Mouse (Mus musculus) heart, embryonic 11.5 days (tissue): ENCODE measurements around the gene Gm42742. TPM values are rescaled to one million over a fixed set of nuclear protein-coding genes. Genes with fewer than 3 reads are reported as not detected.

Experiments
- ATAC-seq: fragments of 200-750 bp; cut with Nextera tagmentation; replicated peaks from 2 replicates; pipeline ENCODE4 v1.8.0; 2017; ENCODE audit warnings: moderate library complexity; ENCODE audit not compliant: insufficient number of reproducible peaks, low FRiP score, low TSS enrichment
- H3K27ac ChIP-seq: fragments of 300-500 bp; sonication (generic); 2 replicates; pipeline ENCODE4 v1.5.1; 2014; ENCODE audit warnings: mild to moderate bottlenecking, low read depth, low read length
- H3K27me3 ChIP-seq: fragments of 300-500 bp; sonication (generic); 2 replicates; pipeline ENCODE4 v1.6.1; 2014; ENCODE audit warnings: mild to moderate bottlenecking, low read length, mixed read lengths; ENCODE audit not compliant: control insufficient read depth, insufficient read depth
- H3K36me3 ChIP-seq: fragments of 300-500 bp; sonication (generic); 2 replicates; pipeline ENCODE4 v1.6.1; 2014; ENCODE audit warnings: mild to moderate bottlenecking, low read length, moderate library complexity, mixed read lengths; ENCODE audit not compliant: control insufficient read depth, insufficient read depth
- H3K4me1 ChIP-seq: fragments of 300-500 bp; sonication (generic); 2 replicates; pipeline ENCODE4 v1.6.1; 2014; ENCODE audit warnings: low read length; ENCODE audit not compliant: control insufficient read depth, insufficient read depth
- H3K4me2 ChIP-seq: fragments of 300-500 bp; sonication (generic); 2 replicates; pipeline ENCODE4 v1.6.1; 2014; ENCODE audit warnings: mild to moderate bottlenecking, moderate library complexity
- H3K4me3 ChIP-seq: fragments of 300-500 bp; sonication (generic); 2 replicates; pipeline ENCODE4 v1.5.1; 2014; ENCODE audit warnings: low read depth, low read length
- H3K9ac ChIP-seq: fragments of 300-500 bp; sonication (generic); 2 replicates; pipeline ENCODE4 v1.6.1; 2014; ENCODE audit warnings: mild to moderate bottlenecking, low read depth, low read length, moderate library complexity
- H3K9me3 ChIP-seq: fragments of 300-500 bp; sonication (generic); replicated peaks from 2 replicates; pipeline ENCODE4 v1.6.1; 2016; ENCODE audit warnings: low read length; ENCODE audit not compliant: control insufficient read depth
- WGBS: fragments of 180-500 bp; shearing (Covaris S2); extraction: QIAGEN DNeasy Blood & Tissue Kit; methylation state at CpG from one replicate; pipeline ENCODE4 v1.1.7; 2014; ENCODE audit not compliant: insufficient replicate concordance; 5-methylcytosine and 5-hydroxymethylcytosine counted together
- polyA plus RNA-seq: library from polyadenylated mRNA; unstranded; fragments of >200 nt; fragmentation: Nextera tagmentation; extraction: Ambion mirVana; gene quantifications from 2 replicates; pipeline ENCODE4 v1.2.1, GENCODE M21; 2014

Gm42742 gene
- polyA plus RNA-seq, 1 experiment from 2014 or later = 36.6 TPM

DNA sequence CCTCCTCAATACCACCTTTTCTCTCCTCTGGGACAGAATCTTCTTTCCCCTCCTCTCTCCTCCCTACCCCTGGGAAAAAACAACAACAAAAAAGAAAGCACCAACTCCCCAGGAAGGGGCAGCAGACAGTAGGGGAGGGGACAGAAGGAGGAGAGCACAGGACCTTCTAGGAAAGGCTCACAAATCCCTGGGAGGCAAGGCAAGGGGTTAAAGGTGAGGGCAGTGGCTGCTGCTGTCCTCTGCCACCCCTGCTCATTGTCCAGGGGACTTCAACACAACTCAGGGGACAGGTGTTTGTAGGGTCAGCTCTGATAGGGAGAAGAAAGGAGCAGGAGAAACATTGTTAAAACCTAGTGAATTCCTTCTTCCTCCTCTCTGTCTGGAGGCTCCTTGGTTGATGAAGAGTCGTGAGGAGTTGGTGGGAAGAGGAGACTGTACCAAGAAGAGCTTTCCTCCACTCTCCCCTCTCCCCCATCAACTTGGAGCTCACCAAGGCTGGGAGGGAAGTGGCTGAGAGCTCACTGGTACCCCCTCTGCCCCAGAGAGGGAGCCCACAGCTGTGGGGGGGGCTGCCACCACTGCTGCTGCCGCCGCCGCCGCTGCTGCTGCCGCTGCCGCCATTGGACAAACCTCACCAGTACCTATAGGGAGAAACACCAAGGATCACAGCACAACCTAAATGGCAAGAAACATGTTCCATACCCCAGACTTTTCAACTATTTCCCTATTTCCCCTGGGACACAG is 1.8 kb upstream of the Gm42742 start:
- ATAC-seq = no peak
- Histone ChIP-seq H3K9me3 (no peaks in the 10 kb centered on the region), H3K4me3 (no peak overlapping the region), H3K36me3 (peaks cover 17% of the 10 kb centered on the region), H3K9ac (peak overlapping the region; percentile 97), H3K27ac (no peak overlapping the region), H3K4me2 (peak overlapping the region; percentile 96), H3K27me3 (no peaks in the 10 kb centered on the region), H3K4me1 (peaks cover 46% of the 10 kb centered on the region)
- 87% methylated on average over 7 of the region's 7 CpGs for WGBS

DNA sequence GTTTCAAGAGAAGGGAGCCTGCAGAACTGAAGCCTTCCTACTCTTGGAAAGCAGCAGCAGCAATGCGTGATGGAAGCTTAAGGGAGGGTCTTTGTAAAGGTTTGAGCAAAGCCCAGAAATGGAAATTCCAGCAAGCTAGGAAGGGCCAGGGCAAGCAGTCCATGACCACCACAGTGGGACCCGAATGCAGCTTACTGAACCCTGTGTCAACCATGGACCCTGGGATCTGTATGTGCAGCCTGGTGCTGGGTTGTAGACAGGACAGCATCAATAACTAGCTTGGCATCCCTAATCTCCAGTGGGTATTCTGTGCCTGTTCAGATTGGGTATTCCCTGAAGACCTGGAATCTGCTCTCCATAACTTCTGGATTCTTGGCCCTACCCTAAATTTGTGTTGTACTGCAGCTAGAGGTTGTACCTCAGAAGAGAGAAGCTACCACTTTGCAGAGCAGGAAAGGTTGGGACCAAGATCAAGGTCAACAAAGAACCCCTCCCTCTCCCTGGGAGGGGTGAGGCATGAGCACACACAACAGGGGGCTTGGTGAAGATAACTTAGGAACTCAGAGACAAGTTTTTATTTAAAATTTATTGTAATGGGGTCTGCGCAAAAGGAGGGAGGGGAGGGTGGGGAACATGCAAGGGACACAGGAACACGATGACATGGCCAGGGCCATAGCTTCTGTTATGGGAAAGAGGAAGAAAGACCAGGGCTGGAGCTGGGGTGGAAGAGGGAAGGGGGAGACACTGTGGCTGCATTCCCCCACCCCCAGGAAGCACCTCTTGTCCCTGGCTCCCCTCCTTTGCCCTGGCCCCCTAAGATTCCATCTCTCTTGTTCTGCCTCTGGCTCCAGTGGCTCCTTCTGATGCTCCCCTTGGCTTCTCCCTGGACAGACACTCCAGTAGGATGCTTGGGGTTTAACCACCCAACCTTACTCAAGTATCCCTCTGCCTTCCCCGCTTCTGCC is 948 bp upstream of the Gm42742 start:
- Histone ChIP-seq H3K9me3 (no peaks in the 10 kb centered on the region), H3K4me1 (peaks cover 44% of the 10 kb centered on the region), H3K27me3 (no peaks in the 10 kb centered on the region), H3K4me3 (peak overlapping the region; percentile 45), H3K4me2 (peak overlapping the region; percentile 77), H3K36me3 (peaks cover 17% of the 10 kb centered on the region), H3K9ac (peak overlapping the region; percentile 72), H3K27ac (no peak overlapping the region; the same call in none of the 2 replicates)
- no peak for ATAC-seq
- WGBS = 44% methylated on average over 5 of the region's 5 CpGs

DNA sequence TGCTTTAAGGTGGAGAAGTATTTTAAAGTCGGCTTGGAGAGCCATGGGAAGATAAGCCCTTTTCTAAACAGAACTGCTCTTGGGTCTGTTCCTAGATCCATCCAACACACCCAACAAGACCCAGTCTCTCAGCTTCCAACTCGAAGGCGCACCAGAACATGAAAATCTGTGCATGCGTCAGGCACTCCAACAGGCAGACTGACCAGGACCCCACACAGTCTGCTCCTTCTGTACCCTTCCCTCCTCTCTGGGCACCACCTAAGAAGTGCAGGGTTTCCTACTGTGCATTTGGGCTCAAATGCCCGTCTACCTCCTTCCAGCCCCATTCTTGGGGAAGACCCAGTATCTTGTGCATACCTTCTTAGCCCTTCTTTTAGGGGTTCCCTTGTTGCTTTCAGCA is 406 bp downstream of the Gm42742 start:
- no peak for ATAC-seq
- H3K27ac ChIP-seq = no peak overlapping the region
- WGBS = 41% methylated on average over 5 of the region's 5 CpGs

DNA sequence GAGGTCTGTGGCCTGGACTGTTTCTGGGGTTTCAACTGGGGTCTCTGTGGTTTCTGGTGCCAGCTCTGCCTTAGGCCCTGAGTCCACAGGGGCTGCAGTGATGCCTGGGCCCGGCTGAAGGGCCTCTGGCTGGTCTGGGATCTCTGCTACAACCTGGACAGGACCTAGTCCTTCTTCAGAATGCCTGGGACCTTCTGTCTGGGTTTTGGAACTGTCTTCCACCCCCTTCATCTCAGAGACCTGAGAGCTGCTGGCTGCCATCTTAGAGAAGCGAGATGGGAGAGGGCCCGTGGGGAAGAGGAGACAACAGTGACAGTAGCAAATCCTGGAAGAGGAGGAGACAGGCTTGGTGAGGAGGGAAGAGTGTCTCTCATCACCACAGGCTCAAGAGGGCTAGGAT is 866 bp downstream of the Gm42742 start:
- H3K4me1 ChIP-seq = peaks cover 53% of the 10 kb centered on the region
- no peaks in the 10 kb centered on the region for H3K27me3 ChIP-seq
- 68% methylated on average over 3 of the region's 3 CpGs for WGBS
- ATAC-seq = no peak
- no peak overlapping the region for H3K27ac ChIP-seq
- no peaks in the 10 kb centered on the region for H3K9me3 ChIP-seq
- H3K36me3 ChIP-seq = peaks cover 19% of the 10 kb centered on the region
- peak overlapping the region; percentile 77 for H3K4me2 ChIP-seq
- H3K4me3 ChIP-seq = peak overlapping the region; percentile 45; the same call in 1 of the 2 replicates
- peak overlapping the region; percentile 72; the same call in 1 of the 2 replicates for H3K9ac ChIP-seq

More for the DNA sequence above, 406 bp downstream of the Gm42742 start:
- Histone ChIP-seq H3K9me3 (no peaks in the 10 kb centered on the region), H3K27me3 (no peaks in the 10 kb centered on the region), H3K4me3 (peak overlapping the region; percentile 45), H3K4me1 (peaks cover 50% of the 10 kb centered on the region), H3K36me3 (peaks cover 17% of the 10 kb centered on the region), H3K9ac (peak overlapping the region; percentile 72), H3K4me2 (peak overlapping the region; percentile 77)

DNA sequence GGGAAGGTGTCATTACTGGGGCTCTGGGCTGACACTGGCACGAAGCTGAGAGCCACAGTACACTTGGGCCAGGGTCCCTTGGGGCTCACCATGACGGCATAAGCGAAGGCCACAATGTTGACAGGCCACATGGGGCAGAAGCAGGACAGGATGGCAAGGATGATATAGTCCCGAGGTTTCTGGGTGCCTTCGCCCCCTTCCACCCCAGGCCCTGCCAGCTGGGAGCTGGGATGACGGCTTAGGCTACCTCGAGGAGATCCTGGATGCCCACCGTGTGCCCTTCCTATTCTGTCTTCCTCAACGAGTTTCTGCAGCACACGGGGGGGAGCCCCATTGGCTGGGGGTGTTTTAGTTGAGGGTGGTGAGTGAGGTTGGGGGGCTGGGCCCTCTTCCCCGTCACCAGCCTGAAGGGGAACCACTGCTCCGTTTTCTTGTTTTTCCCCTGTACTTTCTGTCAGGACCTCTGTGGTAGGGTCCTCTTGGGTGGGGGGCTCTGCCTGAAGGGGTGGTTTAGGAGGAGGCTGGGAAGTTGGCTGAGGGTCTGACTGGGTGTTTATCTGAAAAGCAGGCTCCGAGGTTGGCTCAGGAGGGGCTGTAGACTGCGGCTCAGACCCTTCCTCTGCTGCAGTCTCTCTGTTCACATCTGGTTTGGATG is 1.5 kb downstream of the Gm42742 start:
- Histone ChIP-seq H3K4me1 (peaks cover 54% of the 10 kb centered on the region), H3K4me2 (peak overlapping the region; percentile 77), H3K9me3 (no peaks in the 10 kb centered on the region), H3K36me3 (peaks cover 20% of the 10 kb centered on the region), H3K27ac (no peak overlapping the region), H3K9ac (no peak overlapping the region), H3K4me3 (peak overlapping the region; percentile 45; the same call in 1 of the 2 replicates), H3K27me3 (no peaks in the 10 kb centered on the region)
- WGBS = 77% methylated on average over 14 of the region's 14 CpGs
- no peak for ATAC-seq

DNA sequence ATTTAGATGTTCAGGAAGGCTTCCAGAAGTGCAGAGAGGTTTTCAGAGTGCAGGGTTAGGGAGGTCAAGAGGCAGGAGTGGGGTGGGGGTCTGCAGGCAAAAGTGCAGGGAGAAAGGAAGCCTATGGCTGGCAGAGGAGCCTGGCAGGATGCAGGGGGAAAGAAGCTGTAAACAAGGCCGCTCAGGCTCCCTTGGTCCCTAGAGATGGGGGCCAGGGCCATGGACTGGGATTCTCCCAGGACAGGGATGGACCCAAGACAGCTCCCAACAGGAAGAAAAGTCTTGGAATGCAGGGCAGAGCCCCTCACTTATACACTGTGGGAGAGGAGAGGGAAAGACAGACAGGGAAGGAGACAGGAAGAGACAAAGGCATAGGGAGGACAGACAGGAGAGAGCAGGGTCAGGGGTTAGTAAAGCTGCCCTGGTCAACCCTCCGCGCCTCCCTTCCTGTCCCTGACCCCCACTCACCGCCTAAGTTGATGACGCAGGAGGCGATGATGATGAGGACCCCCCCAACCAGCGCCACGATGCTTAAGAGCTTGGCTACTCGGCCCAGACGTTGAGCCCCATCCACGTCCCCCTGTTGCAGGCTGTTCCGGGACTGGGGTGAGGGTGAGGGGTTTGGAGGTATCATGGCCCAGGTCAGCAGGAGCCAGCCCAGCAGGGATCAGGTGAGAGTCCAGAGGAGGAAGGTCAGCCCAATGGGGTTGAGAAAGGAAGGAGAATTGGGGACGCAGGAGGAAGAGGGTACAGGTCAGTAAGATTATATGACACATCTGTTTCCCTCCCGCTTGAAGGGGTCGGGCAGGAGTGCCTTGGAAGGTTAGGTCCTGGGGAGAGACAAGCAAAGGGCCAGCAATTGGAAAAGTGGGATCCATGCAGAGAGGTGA is 2.2 kb downstream of the Gm42742 start:
- 74% methylated on average over 15 of the region's 15 CpGs for WGBS
- peak overlapping the region; percentile 11; the same call in 1 of the 2 replicates for H3K4me2 ChIP-seq
- H3K36me3 ChIP-seq = peaks cover 18% of the 10 kb centered on the region
- no peak overlapping the region for H3K4me3 ChIP-seq
- no peaks in the 10 kb centered on the region for H3K27me3 ChIP-seq
- peaks cover 50% of the 10 kb centered on the region for H3K4me1 ChIP-seq
- no peak overlapping the region for H3K27ac ChIP-seq
- ATAC-seq = no peak
- no peaks in the 10 kb centered on the region for H3K9me3 ChIP-seq
- H3K9ac ChIP-seq = peak overlapping the region; percentile 0; the same call in 1 of the 2 replicates

DNA sequence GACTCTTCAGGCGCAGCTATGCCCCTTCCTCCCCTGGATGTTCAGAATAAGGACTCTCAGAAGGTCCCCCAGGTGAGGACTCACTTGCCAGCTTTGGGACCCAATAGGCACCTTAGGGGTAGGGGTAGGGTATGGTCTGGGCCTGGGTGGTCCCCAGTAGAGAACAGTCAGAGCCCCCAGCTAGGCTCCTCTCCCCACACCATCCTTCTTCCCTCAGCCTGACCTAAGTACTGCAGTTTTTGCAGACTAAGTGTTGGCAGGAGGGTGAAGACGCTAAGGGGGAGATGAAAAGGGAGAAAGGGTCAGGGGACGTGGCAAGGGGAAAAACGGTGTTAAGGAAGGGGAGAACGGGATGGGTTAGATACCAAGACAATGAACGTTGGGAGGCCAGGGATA is 2.9 kb downstream of the Gm42742 start:
- ATAC-seq = no peak
- Histone ChIP-seq H3K9ac (peak overlapping the region; percentile 39; the same call in 1 of the 2 replicates), H3K4me1 (peaks cover 43% of the 10 kb centered on the region), H3K9me3 (no peaks in the 10 kb centered on the region), H3K4me2 (no peak overlapping the region), H3K36me3 (peaks cover 11% of the 10 kb centered on the region), H3K4me3 (no peak overlapping the region), H3K27ac (no peak overlapping the region), H3K27me3 (no peaks in the 10 kb centered on the region)
- WGBS = 37% methylated on average over 6 of the region's 6 CpGs
